Mouse (Mus musculus) limb, embryonic 12.5 days (tissue): ENCODE results near the gene Atp13a1. TPM values are rescaled to one million over a fixed set of nuclear protein-coding genes. Genes with fewer than 3 reads are reported as not detected.

Experiments
- ATAC-seq: fragments of 200-750 bp; cut with Nextera tagmentation; 2 replicates; pipeline ENCODE4 v1.8.0; 2017; ENCODE audit warnings: low read depth, moderate TSS enrichment; ENCODE audit not compliant: insufficient number of reproducible peaks, insufficient read depth, low FRiP score, low TSS enrichment
- H3K27ac ChIP-seq: fragments of 300-500 bp; sonication (generic); 2 replicates; pipeline ENCODE4 v1.5.1; 2016; ENCODE audit warnings: mild to moderate bottlenecking, moderate library complexity
- H3K27me3 ChIP-seq: fragments of 300-500 bp; sonication (generic); 2 replicates; pipeline ENCODE4 v1.6.1; 2016; ENCODE audit warnings: mild to moderate bottlenecking, moderate library complexity
- H3K36me3 ChIP-seq: fragments of 300-500 bp; sonication (generic); 2 replicates; pipeline ENCODE4 v1.6.1; 2016; ENCODE audit warnings: mild to moderate bottlenecking, moderate library complexity
- H3K4me1 ChIP-seq: fragments of 300-500 bp; sonication (generic); replicated peaks from 2 replicates; pipeline ENCODE4 v1.6.1; 2016
- H3K4me2 ChIP-seq: fragments of 300-500 bp; sonication (generic); 2 replicates; pipeline ENCODE4 v1.6.1; 2016; ENCODE audit warnings: mild to moderate bottlenecking, moderate library complexity
- H3K4me3 ChIP-seq: fragments of 300-500 bp; sonication (generic); replicated peaks from 2 replicates; pipeline ENCODE4 v1.5.1; 2016; ENCODE audit warnings: mild to moderate bottlenecking
- H3K9ac ChIP-seq: fragments of 300-500 bp; sonication (generic); replicated peaks from 2 replicates; pipeline ENCODE4 v1.6.1; 2016; ENCODE audit warnings: mild to moderate bottlenecking, moderate library complexity
- H3K9me3 ChIP-seq: fragments of 300-500 bp; sonication (generic); 2 replicates; pipeline ENCODE4 v1.6.1; 2016; ENCODE audit warnings: mild to moderate bottlenecking, moderate library complexity
- WGBS: fragments of 180-500 bp; shearing (Covaris S2); methylation state at CpG from one replicate; pipeline ENCODE4 v1.1.7; 2016; 5-methylcytosine and 5-hydroxymethylcytosine counted together
- polyA plus RNA-seq: library from polyadenylated mRNA; unstranded; fragments of >200 nt; fragmentation: Nextera tagmentation; extraction: Ambion mirVana; gene quantifications from 2 replicates; pipeline ENCODE4 v1.2.1, GENCODE M21; 2016

The Atp13a1 gene
- polyA plus RNA-seq, 1 experiment from 2014 or later = 53.3 TPM

GRCm38 (mm10) chr8:69801796-69802195 is 10.8 kb downstream of the Atp13a1 start:
- H3K9ac ChIP-seq = no peak overlapping the region
- no peak overlapping the region for H3K27ac ChIP-seq
- no peaks in the 10 kb centered on the region for H3K27me3 ChIP-seq
- H3K4me2 ChIP-seq = no peak overlapping the region
- H3K9me3 ChIP-seq = no peaks in the 10 kb centered on the region
- peaks cover 98% of the 10 kb centered on the region for H3K36me3 ChIP-seq
- 95% methylated on average over 4 of the region's 4 CpGs for WGBS
- no peak for ATAC-seq
- H3K4me1 ChIP-seq = no peaks in the 10 kb centered on the region
- H3K4me3 ChIP-seq = no peak overlapping the region

- Histone ChIP-seq H3K27me3 (no peaks in the 10 kb centered on the region), H3K4me1 (no peaks in the 10 kb centered on the region), H3K9me3 (no peaks in the 10 kb centered on the region), H3K27ac (no peak overlapping the region), H3K4me3 (no peak overlapping the region), H3K9ac (no peak overlapping the region), H3K4me2 (no peak overlapping the region), H3K36me3 (peaks cover 98% of the 10 kb centered on the region)
- ATAC-seq = no peak
These were observed 11.3 kb downstream of the Atp13a1 start for GRCm38 (mm10) chr8:69802216-69802615.

GRCm38 (mm10) chr8:69803366-69803765 is 12.4 kb downstream of the Atp13a1 start:
- Histone ChIP-seq H3K4me1 (peaks cover 3% of the 10 kb centered on the region; the same call in 1 of the 2 replicates), H3K27me3 (no peaks in the 10 kb centered on the region), H3K4me3 (no peak overlapping the region), H3K4me2 (no peak overlapping the region), H3K36me3 (peaks cover 98% of the 10 kb centered on the region), H3K9ac (no peak overlapping the region), H3K9me3 (no peaks in the 10 kb centered on the region), H3K27ac (no peak overlapping the region)
- ATAC-seq = no peak
- WGBS = 95% methylated on average over 7 of the region's 7 CpGs

GRCm38 (mm10) chr8:69804537-69804936 is 13.6 kb downstream of the Atp13a1 start:
- H3K4me2 ChIP-seq = no peak overlapping the region
- no peaks in the 10 kb centered on the region for H3K9me3 ChIP-seq
- peaks cover 86% of the 10 kb centered on the region for H3K36me3 ChIP-seq
- no peak overlapping the region for H3K9ac ChIP-seq
- ATAC-seq = no peak
- no peak overlapping the region for H3K4me3 ChIP-seq
- 90% methylated on average over 6 of the region's 6 CpGs for WGBS
- no peak overlapping the region for H3K27ac ChIP-seq
- H3K4me1 ChIP-seq = peaks cover 13% of the 10 kb centered on the region
- no peaks in the 10 kb centered on the region for H3K27me3 ChIP-seq

- no peak for ATAC-seq
- WGBS = 90% methylated on average over 10 of the region's 10 CpGs
- peaks cover 80% of the 10 kb centered on the region for H3K36me3 ChIP-seq
These were observed 14.1 kb downstream of the Atp13a1 start for GRCm38 (mm10) chr8:69805086-69805485.

DNA sequence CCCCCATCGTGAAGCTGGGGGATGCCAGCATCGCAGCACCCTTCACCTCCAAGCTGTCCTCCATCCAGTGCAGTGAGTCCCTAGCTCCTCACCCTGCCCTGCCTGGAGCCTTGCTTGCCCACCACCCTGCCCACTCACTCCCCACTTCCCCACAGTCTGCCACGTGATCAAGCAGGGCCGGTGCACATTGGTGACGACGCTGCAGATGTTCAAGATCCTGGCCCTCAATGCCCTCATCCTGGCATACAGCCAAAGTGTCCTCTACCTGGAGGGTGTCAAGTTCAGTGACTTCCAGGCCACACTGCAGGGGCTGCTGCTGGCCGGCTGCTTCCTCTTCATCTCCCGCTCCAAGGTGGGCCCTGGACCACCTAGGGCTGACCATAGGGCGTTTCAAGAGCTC is 14.5 kb downstream of the Atp13a1 start:
- H3K36me3 ChIP-seq = peaks cover 76% of the 10 kb centered on the region
- ATAC-seq = no peak; the same call in 1 of the 2 replicates
- H3K27me3 ChIP-seq = no peaks in the 10 kb centered on the region
- no peaks in the 10 kb centered on the region for H3K9me3 ChIP-seq
- no peak overlapping the region for H3K9ac ChIP-seq
- H3K4me2 ChIP-seq = no peak overlapping the region
- 96% methylated on average over 9 of the region's 9 CpGs for WGBS
- H3K4me1 ChIP-seq = peaks cover 13% of the 10 kb centered on the region
- no peak overlapping the region for H3K4me3 ChIP-seq
- H3K27ac ChIP-seq = no peak overlapping the region

More at GRCm38 (mm10) chr8:69805086-69805485, 14.1 kb downstream of the Atp13a1 start:
- no peaks in the 10 kb centered on the region for H3K27me3 ChIP-seq
- H3K9ac ChIP-seq = no peak overlapping the region
- H3K4me3 ChIP-seq = no peak overlapping the region
- no peaks in the 10 kb centered on the region for H3K9me3 ChIP-seq
- no peak overlapping the region for H3K27ac ChIP-seq
- H3K4me2 ChIP-seq = no peak overlapping the region
- H3K4me1 ChIP-seq = peaks cover 13% of the 10 kb centered on the region

DNA sequence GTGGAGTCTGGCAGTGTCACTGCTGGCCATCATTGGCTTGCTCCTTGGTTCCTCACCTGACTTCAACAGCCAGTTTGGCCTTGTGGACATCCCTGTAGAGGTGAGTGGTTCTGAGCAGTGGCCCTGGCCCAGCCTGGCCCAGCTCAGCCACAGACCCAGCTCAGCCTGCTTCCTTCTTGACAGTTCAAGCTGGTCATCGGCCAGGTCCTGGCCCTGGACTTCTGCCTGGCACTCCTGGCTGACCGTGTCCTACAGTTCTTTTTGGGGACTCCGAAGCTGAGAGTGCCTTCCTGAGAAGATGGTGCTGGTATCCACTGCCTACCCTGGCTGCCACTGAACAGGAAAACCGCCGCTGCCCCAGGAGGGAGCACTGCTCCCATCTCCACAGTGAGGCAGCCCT is 16.3 kb downstream of the Atp13a1 start:
- H3K4me3 ChIP-seq = no peak overlapping the region
- peaks cover 67% of the 10 kb centered on the region for H3K36me3 ChIP-seq
- H3K9me3 ChIP-seq = no peaks in the 10 kb centered on the region
- H3K27ac ChIP-seq = no peak overlapping the region
- no peak for ATAC-seq
- H3K4me1 ChIP-seq = peaks cover 13% of the 10 kb centered on the region
- H3K9ac ChIP-seq = 0 out of 2 replicates have a peak overlapping the region, but pooled peaks have one; percentile 12
- no peaks in the 10 kb centered on the region for H3K27me3 ChIP-seq
- no peak overlapping the region for H3K4me2 ChIP-seq
- 90% methylated on average over 5 of the region's 5 CpGs for WGBS

- Histone ChIP-seq H3K4me2 (peak within 1 kb of the TSS; percentile 95), H3K9ac (peak within 1 kb of the TSS; percentile 65), H3K27ac (no peak within 1 kb of the TSS), H3K27me3 (no peaks in the 10 kb centered on the region), H3K4me3 (peak within 1 kb of the TSS; percentile 51), H3K9me3 (no peaks in the 10 kb centered on the region), H3K36me3 (peaks cover 57% of the 10 kb centered on the region), H3K4me1 (peaks cover 13% of the 10 kb centered on the region)
- peak; percentile 60 for ATAC-seq
- WGBS = 6% methylated on average over 25 of the region's 28 CpGs
These were observed 17.3 kb downstream of the Atp13a1 start, which contains the start of gene Gmip for GRCm38 (mm10) chr8:69808094-69808863. Gene Gmip, plus strand, starts transcription at chr8:69808679.

- WGBS = 1% methylated on average over 23 of the region's 23 CpGs
- H3K27ac ChIP-seq = no peak overlapping the region
These were observed 18.0 kb downstream of the Atp13a1 start for GRCm38 (mm10) chr8:69808864-69809403.

GRCm38 (mm10) chr8:69809820-69810219 is 18.9 kb downstream of the Atp13a1 start:
- 53% methylated on average over 3 of the region's 3 CpGs for WGBS
- H3K27ac ChIP-seq = no peak overlapping the region
- peaks cover 58% of the 10 kb centered on the region for H3K36me3 ChIP-seq
- no peaks in the 10 kb centered on the region for H3K27me3 ChIP-seq
- no peak for ATAC-seq
- H3K4me1 ChIP-seq = peaks cover 13% of the 10 kb centered on the region
- H3K4me3 ChIP-seq = no peak overlapping the region
- no peaks in the 10 kb centered on the region for H3K9me3 ChIP-seq
- no peak overlapping the region for H3K9ac ChIP-seq
- no peak overlapping the region; the same call in 1 of the 2 replicates for H3K4me2 ChIP-seq

More at GRCm38 (mm10) chr8:69808864-69809403, 18.0 kb downstream of the Atp13a1 start:
- Histone ChIP-seq H3K9me3 (no peaks in the 10 kb centered on the region), H3K4me2 (peak overlapping the region; percentile 95), H3K36me3 (peaks cover 57% of the 10 kb centered on the region), H3K4me1 (peaks cover 13% of the 10 kb centered on the region), H3K27me3 (no peaks in the 10 kb centered on the region), H3K9ac (peak overlapping the region; percentile 65), H3K4me3 (peak overlapping the region; percentile 51)
- ATAC-seq = peak; percentile 16; the same call in 1 of the 2 replicates

GRCm38 (mm10) chr8:69814881-69815280 is 23.9 kb downstream of the Atp13a1 start:
- Histone ChIP-seq H3K4me1 (no peaks in the 10 kb centered on the region), H3K36me3 (peaks cover 56% of the 10 kb centered on the region), H3K9me3 (no peaks in the 10 kb centered on the region), H3K4me3 (no peak overlapping the region), H3K9ac (no peak overlapping the region), H3K4me2 (no peak overlapping the region), H3K27ac (no peak overlapping the region), H3K27me3 (no peaks in the 10 kb centered on the region)
- WGBS = 94% methylated on average over 2 of the region's 2 CpGs
- no peak for ATAC-seq
